12 mouse cellular contexts compared by ENCODE assay signal in genomic region chr17:40977914-40978313, GRCm38 (mm10). TPM values are rescaled to one million over a fixed set of nuclear protein-coding genes. Genes with fewer than 3 reads are reported as not detected.
A peak's percentile ranks its signal among the peaks of the same experiment; 100 is the strongest.
DNase-seq lines count a peak whose midpoint lies in the region; ATAC-seq and TF ChIP-seq lines count a peak whose summit lies in the region.
"Had no signal": no experiment of that assay in that cellular context is flagged by ENCODE, and none has a peak within 500 bp of the region (broad histone marks: within the 10 kb centered on the region; RNA-seq: fewer than 3 reads in every experiment).

No protein-coding gene starts in this region.

- H3K4me3 ChIP-seq in forebrain, embryonic 14.5 days (ENCODE audit: low read depth, low read length): no peak overlapping the region
- no peak overlapping the region for H3K4me3 ChIP-seq in forebrain, embryonic 11.5 days (ENCODE audit: low read depth, low read length)
- H3K4me3 ChIP-seq in lung, postnatal 0 days (ENCODE audit: low read depth, low read length): no peak overlapping the region
- no peak overlapping the region for H3K4me3 ChIP-seq in lung, adult 2 months (replicated peaks; ENCODE audit: extremely low read depth, low read depth, low read length)
- H3K4me3 ChIP-seq in forebrain, embryonic 16.5 days (replicated peaks; ENCODE audit: low read length): no peak overlapping the region
- H3K4me3 ChIP-seq: stomach, embryonic 15.5 days had no signal

- no peaks in the 10 kb centered on the region for H3K27me3 ChIP-seq in forebrain, embryonic 14.5 days (replicated peaks; ENCODE audit: control insufficient read depth, insufficient read depth, low read length)
- H3K27me3 ChIP-seq in forebrain, embryonic 11.5 days (ENCODE audit: control insufficient read depth, insufficient read depth, low read length): no peaks in the 10 kb centered on the region
- no peaks in the 10 kb centered on the region for H3K27me3 ChIP-seq in lung, postnatal 0 days (replicated peaks; ENCODE audit: insufficient read depth, low read length)
- no peaks in the 10 kb centered on the region for H3K27me3 ChIP-seq in forebrain, embryonic 16.5 days (replicated peaks; ENCODE audit: control insufficient read depth, insufficient read depth, low read length)
- H3K27me3 ChIP-seq: stomach, embryonic 15.5 days had no signal

- TF ChIP-seq CTCF in lung, postnatal 0 days (IDR thresholded peaks at IDR 0.05): peak; percentile 44
- no peak for TF ChIP-seq CTCF in lung, adult 2 months (IDR thresholded peaks at IDR 0.05; ENCODE audit: insufficient read depth, low read length)

- no peaks in the 10 kb centered on the region for H3K9me3 ChIP-seq in forebrain, embryonic 14.5 days (replicated peaks; ENCODE audit: control insufficient read depth, low read length)
- no peaks in the 10 kb centered on the region for H3K9me3 ChIP-seq in forebrain, embryonic 11.5 days (ENCODE audit: control insufficient read depth, low read length)
- H3K9me3 ChIP-seq in lung, postnatal 0 days (ENCODE audit: low read length): no peaks in the 10 kb centered on the region
- no peaks in the 10 kb centered on the region for H3K9me3 ChIP-seq in forebrain, embryonic 16.5 days (ENCODE audit: control insufficient read depth, low read length)
- H3K9me3 ChIP-seq: stomach, embryonic 15.5 days had no signal

- no peaks in the 10 kb centered on the region for H3K4me1 ChIP-seq in forebrain, embryonic 14.5 days (ENCODE audit: control insufficient read depth, insufficient read depth, low read length)
- no peaks in the 10 kb centered on the region for H3K4me1 ChIP-seq in forebrain, embryonic 11.5 days (replicated peaks; ENCODE audit: control insufficient read depth, insufficient read depth, low read length)
- H3K4me1 ChIP-seq in lung, postnatal 0 days (ENCODE audit: insufficient read depth, low read depth, low read length): no peaks in the 10 kb centered on the region
- H3K4me1 ChIP-seq in lung, adult 2 months (ENCODE audit: control insufficient read depth, insufficient read depth, low read length): no peaks in the 10 kb centered on the region
- no peaks in the 10 kb centered on the region for H3K4me1 ChIP-seq in forebrain, embryonic 16.5 days (replicated peaks; ENCODE audit: control insufficient read depth, insufficient read depth, low read length)
- H3K4me1 ChIP-seq: stomach, embryonic 15.5 days had no signal

- no peak overlapping the region for H3K4me2 ChIP-seq in forebrain, embryonic 14.5 days (ENCODE audit: low read length)
- no peak overlapping the region for H3K4me2 ChIP-seq in forebrain, embryonic 11.5 days (ENCODE audit: low read depth, low read length, severe bottlenecking)
- H3K4me2 ChIP-seq in lung, postnatal 0 days (replicated peaks; ENCODE audit: low read depth, low read length): no peak overlapping the region
- H3K4me2 ChIP-seq in forebrain, embryonic 16.5 days (ENCODE audit: low read length): no peak overlapping the region
- H3K4me2 ChIP-seq: stomach, embryonic 15.5 days had no signal

- TF ChIP-seq POLR2A in lung, adult 2 months (IDR thresholded peaks at IDR 0.05; ENCODE audit: borderline replicate concordance, extremely low read depth, low read depth, low read length): no peak

- H3K9ac ChIP-seq in forebrain, embryonic 14.5 days (ENCODE audit: low read length): no peak overlapping the region
- H3K9ac ChIP-seq in forebrain, embryonic 11.5 days (ENCODE audit: low read length): no peak overlapping the region
- H3K9ac ChIP-seq in lung, postnatal 0 days (replicated peaks; ENCODE audit: low read depth): no peak overlapping the region
- no peak overlapping the region for H3K9ac ChIP-seq in forebrain, embryonic 16.5 days (replicated peaks; ENCODE audit: low read depth, low read length)
- H3K9ac ChIP-seq: liver, embryonic 14.5 days; stomach, embryonic 15.5 days had no signal

- peak; percentile 32; the same call in 1 of the 2 replicates for ATAC-seq in forebrain, embryonic 14.5 days
- ATAC-seq in forebrain, embryonic 11.5 days (replicated peaks; ENCODE audit: low FRiP score): no peak; the same call in 1 of the 2 replicates
- ATAC-seq in lung, postnatal 0 days: no peak
- ATAC-seq in forebrain, embryonic 16.5 days: peak; percentile 62

- WGBS in forebrain, embryonic 14.5 days: 64% methylated on average over 11 of the region's 11 CpGs
- 72% methylated on average over 11 of the region's 11 CpGs for WGBS in forebrain, embryonic 11.5 days
- WGBS in lung, postnatal 0 days: 60% methylated on average over 11 of the region's 11 CpGs
- WGBS in lung, adult 2 months: 73% methylated on average over 11 of the region's 11 CpGs
- WGBS in forebrain, embryonic 16.5 days: 66% methylated on average over 10 of the region's 11 CpGs

- no peaks in the 10 kb centered on the region for H3K36me3 ChIP-seq in forebrain, embryonic 14.5 days (ENCODE audit: control insufficient read depth, insufficient read depth, low read length)
- no peaks in the 10 kb centered on the region for H3K36me3 ChIP-seq in forebrain, embryonic 11.5 days (ENCODE audit: control insufficient read depth, insufficient read depth, low read length)
- no peaks in the 10 kb centered on the region for H3K36me3 ChIP-seq in lung, postnatal 0 days (ENCODE audit: insufficient read depth, low read length)
- no peaks in the 10 kb centered on the region for H3K36me3 ChIP-seq in forebrain, embryonic 16.5 days (ENCODE audit: control insufficient read depth, insufficient read depth)
- H3K36me3 ChIP-seq: stomach, embryonic 15.5 days had no signal

- peak; percentile 44 for DNase-seq in forebrain, embryonic 14.5 days (ENCODE audit: low spot score)
- no peak for DNase-seq in forebrain, embryonic 11.5 days (ENCODE audit: low spot score)
- DNase-seq in lung, postnatal 0 days (ENCODE audit: low spot score): no peak
- no peak for DNase-seq in lung, adult 2 months
- peak; percentile 20 for DNase-seq in retina, postnatal 1 day
- no peak for DNase-seq in frontal cortex, postnatal 36 days (ENCODE audit: low spot score in 2 of 2)
- DNase-seq in c-Kit-positive CD71-positive TER-119-positive erythroid progenitor cells, embryonic 14.5 days (ENCODE audit: low spot score): no peak
- DNase-seq: adrenal gland, postnatal 25 days; gastrocnemius, postnatal 14 days had no signal

- TF ChIP-seq EP300 in lung, postnatal 0 days (IDR thresholded peaks at IDR 0.05): no peak

- H3K27ac ChIP-seq in forebrain, embryonic 14.5 days (ENCODE audit: low read depth, low read length): no peak overlapping the region
- no peak overlapping the region for H3K27ac ChIP-seq in forebrain, embryonic 11.5 days (ENCODE audit: low read depth, low read length)
- no peak overlapping the region for H3K27ac ChIP-seq in lung, postnatal 0 days (ENCODE audit: low read length)
- H3K27ac ChIP-seq in forebrain, embryonic 16.5 days (ENCODE audit: low read length): no peak overlapping the region
- H3K27ac ChIP-seq: liver, embryonic 14.5 days; stomach, embryonic 15.5 days had no signal

RNA-seq across cellular contexts. Expression of gene Cenpq, which starts 43.1 kb away (rescaled TPM):
- 21.4 and 23.2 TPM in 2 replicates for polyA plus RNA-seq in forebrain, embryonic 14.5 days (2014; fragmentation: Nextera tagmentation; extraction: Ambion mirVana)
- 39.5 and 46.4 TPM in 2 replicates for polyA plus RNA-seq in forebrain, embryonic 11.5 days (2014; fragmentation: Nextera tagmentation; extraction: Ambion mirVana)
- polyA plus RNA-seq in lung, postnatal 0 days (2015; fragmentation: Nextera tagmentation; extraction: Ambion mirVana): 5.5 and 6.2 TPM in 2 replicates
- 0.42 and 0.47 TPM in 2 replicates for polyA plus RNA-seq in lung, adult 2 months (2012; rRNA removed)
- 15.7 and 18.9 TPM in 2 replicates for polyA plus RNA-seq in forebrain, embryonic 16.5 days (2015; fragmentation: Nextera tagmentation; extraction: Ambion mirVana)

RNA-seq across cellular contexts. Expression of gene Mut, which starts 43.4 kb away (rescaled TPM):
- polyA plus RNA-seq in forebrain, embryonic 14.5 days (2014; fragmentation: Nextera tagmentation; extraction: Ambion mirVana): 22.4 and 24.6 TPM in 2 replicates
- polyA plus RNA-seq in forebrain, embryonic 11.5 days (2014; fragmentation: Nextera tagmentation; extraction: Ambion mirVana): 26.9 and 27.4 TPM in 2 replicates
- 32.5 and 37.0 TPM in 2 replicates for polyA plus RNA-seq in lung, postnatal 0 days (2015; fragmentation: Nextera tagmentation; extraction: Ambion mirVana)
- polyA plus RNA-seq in lung, adult 2 months (2012; rRNA removed): 9.9 and 12.9 TPM in 2 replicates
- 20.8 and 25.5 TPM in 2 replicates for polyA plus RNA-seq in forebrain, embryonic 16.5 days (2015; fragmentation: Nextera tagmentation; extraction: Ambion mirVana)

Comparison
In these comparisons a context has a peak if more than half of its experiments do, and no peak if none do; other contexts are left out.
1. ATAC-seq: peak in forebrain, embryonic 14.5 days (single experiment) and forebrain, embryonic 16.5 days (single experiment); none in forebrain, embryonic 11.5 days (single experiment) and lung, postnatal 0 days (single experiment).
2. DNase-seq: peak in forebrain, embryonic 14.5 days (single experiment) and retina, postnatal 1 day (single experiment); none in forebrain, embryonic 11.5 days (single experiment), lung, postnatal 0 days (single experiment), lung, adult 2 months (single experiment), frontal cortex, postnatal 36 days (0 of 2) and c-Kit-positive CD71-positive TER-119-positive erythroid progenitor cells, embryonic 14.5 days (single experiment).